9 mouse cellular contexts compared by ENCODE assay signal in genomic region chr9:29661468-29662145, GRCm38 (mm10).
DNase-seq lines count a peak whose midpoint lies in the region; ATAC-seq and TF ChIP-seq lines count a peak whose summit lies in the region.
"Had no signal": no experiment of that assay in that cellular context is flagged by ENCODE, and none has a peak within 500 bp of the region (broad histone marks: within the 10 kb centered on the region; RNA-seq: fewer than 3 reads in every experiment).

No protein-coding gene starts in this region.

- H3K4me2 ChIP-seq in heart, embryonic 12.5 days, result no peak overlapping the region
- H3K4me2 ChIP-seq: limb, embryonic 12.5 days had no signal

- no peak for TF ChIP-seq EP300 in ES-Bruce4 (IDR thresholded peaks at IDR 0.05; ENCODE audit: insufficient read depth, low read depth, low read length)

- H3K27ac ChIP-seq in heart, embryonic 12.5 days (ENCODE audit: poor library complexity, severe bottlenecking), result no peak overlapping the region
- H3K27ac ChIP-seq in ES-Bruce4 (ENCODE audit: insufficient read depth, low read length), result no peak overlapping the region
- H3K27ac ChIP-seq in cerebellum, adult 2 months (ENCODE audit: insufficient read depth, low read length), result no peak overlapping the region
- H3K27ac ChIP-seq: limb, embryonic 12.5 days had no signal

- peaks cover 19% of the 10 kb centered on the region for H3K4me1 ChIP-seq in heart, embryonic 12.5 days (replicated peaks)
- peaks cover 2% of the 10 kb centered on the region for H3K4me1 ChIP-seq in ES-Bruce4 (ENCODE audit: control insufficient read depth, insufficient read depth, low read length)
- peaks cover 8% of the 10 kb centered on the region for H3K4me1 ChIP-seq in cerebellum, adult 2 months (ENCODE audit: control insufficient read depth, insufficient read depth, low read length)
- H3K4me1 ChIP-seq: limb, embryonic 12.5 days had no signal

- no peak for ATAC-seq in heart, embryonic 12.5 days (ENCODE audit: insufficient number of reproducible peaks, low FRiP score)

- no peaks in the 10 kb centered on the region for H3K9me3 ChIP-seq in heart, embryonic 12.5 days (replicated peaks)
- no peaks in the 10 kb centered on the region for H3K9me3 ChIP-seq in ES-Bruce4 (replicated peaks; ENCODE audit: control insufficient read depth, insufficient read depth, low read length, poor library complexity, severe bottlenecking)
- H3K9me3 ChIP-seq: limb, embryonic 12.5 days had no signal

- TF ChIP-seq CTCF in ES-Bruce4 (IDR thresholded peaks at IDR 0.05; ENCODE audit: low read depth, low read length), result peak; percentile 48
- TF ChIP-seq CTCF in cerebellum, adult 2 months (IDR thresholded peaks at IDR 0.05; ENCODE audit: borderline replicate concordance, insufficient read depth, low read depth, low read length), result peak; percentile 96

- H3K4me3 ChIP-seq in heart, embryonic 12.5 days, result no peak overlapping the region
- no peak overlapping the region for H3K4me3 ChIP-seq in ES-Bruce4 (ENCODE audit: low read depth, low read length)
- H3K4me3 ChIP-seq in cerebellum, adult 2 months (replicated peaks; ENCODE audit: insufficient read depth, low read depth, low read length), result no peak overlapping the region
- H3K4me3 ChIP-seq: limb, embryonic 12.5 days had no signal

- H3K27me3 ChIP-seq in heart, embryonic 12.5 days (replicated peaks), result 0 out of 2 replicates have a peak, but pooled peaks cover 3% of the 10 kb centered on the region
- H3K27me3 ChIP-seq in ES-Bruce4 (ENCODE audit: control insufficient read depth, insufficient read depth, low read length, poor library complexity, severe bottlenecking), result no peaks in the 10 kb centered on the region
- no peaks in the 10 kb centered on the region for H3K27me3 ChIP-seq in cerebellum, adult 2 months (ENCODE audit: control insufficient read depth, insufficient read depth, low read length)

- intact Hi-C loops in left cerebral cortex, postnatal 14 days (cut with DNase I), result loop anchor here (2.0 to 10.0 kb wide), 6 partner anchors 136 to 761 kb away; partner anchors contain the start of gene Ntm

- DNase-seq in heart, adult 9 months (ENCODE audit: low spot score in 2 of 2), result peak; percentile 2 to 5
- peak; percentile 63 to 64 for DNase-seq in cerebellum, adult 2 months
- peak; percentile 68 for DNase-seq in forelimb bud, embryonic 11.5 days (ENCODE audit: low read depth, low spot score)
- DNase-seq in left cerebral cortex, postnatal 14 days (ENCODE audit: low spot score in 2 of 2), result peak; percentile 64 to 67
- DNase-seq in naive thymus-derived CD4-positive, alpha-beta T cell, adult 2 months (ENCODE audit: low read depth), result peak; percentile 1
- DNase-seq in MN1 (ENCODE audit: low spot score), result no peak

- 7% methylated on average over 3 of the region's 3 CpGs for WGBS in heart, embryonic 12.5 days
- WGBS in cerebellum, adult 2 months, result 16% methylated on average over 3 of the region's 3 CpGs

- H3K36me3 ChIP-seq in heart, embryonic 12.5 days, result no peaks in the 10 kb centered on the region
- no peaks in the 10 kb centered on the region for H3K36me3 ChIP-seq in ES-Bruce4 (ENCODE audit: control insufficient read depth, insufficient read depth, low read length, poor library complexity, severe bottlenecking)
- H3K36me3 ChIP-seq: limb, embryonic 12.5 days had no signal

- no peak for TF ChIP-seq POLR2A in ES-Bruce4 (IDR thresholded peaks at IDR 0.05; ENCODE audit: insufficient read depth, low read length)
- no peak for TF ChIP-seq POLR2A in cerebellum, adult 2 months (IDR thresholded peaks at IDR 0.05; ENCODE audit: borderline replicate concordance, insufficient read depth, low read length)

- no peak overlapping the region for H3K9ac ChIP-seq in heart, embryonic 12.5 days
- H3K9ac ChIP-seq in ES-Bruce4 (ENCODE audit: low read depth, poor library complexity, severe bottlenecking), result no peak overlapping the region
- H3K9ac ChIP-seq: limb, embryonic 12.5 days had no signal
